Mouse (Mus musculus): ENCODE results near the gene Wfdc5. TPM values are rescaled to one million over a fixed set of nuclear protein-coding genes. Genes with fewer than 3 reads are reported as not detected.

The Wfdc5 gene
- polyA plus RNA-seq (2015; fragmentation: Nextera tagmentation; extraction: Ambion mirVana), result not detected in 2 replicates

GRCm38 (mm10) chr2:164182692-164183255 is at the start of gene Wfdc5:
Wfdc5 (minus strand) TSS chr2:164182742.

GRCm38 (mm10) chr2:164221522-164221921 is 39.0 kb upstream of the Wfdc5 start, which contains the start of gene Wfdc15b:
Wfdc15b (minus strand) TSS chr2:164221660.

GRCm38 (mm10) chr2:164199626-164200327 is 17.2 kb upstream of the Wfdc5 start, which contains the start of gene Wfdc15a:
Wfdc15a (minus strand) TSS chr2:164200130.

GRCm38 (mm10) chr2:164190576-164190975 is 8.0 kb upstream of the Wfdc5 start, which contains the start of gene Wfdc12:
Wfdc12 (minus strand) TSS chr2:164190608.

GRCm38 (mm10) chr2:164170902-164171301 is 11.6 kb downstream of the Wfdc5 start, which contains the start of gene Kcns1:
Kcns1 (minus strand) TSS chr2:164171113.

Other genes starting within 250 kb of the Wfdc5 start
- 574 and 581 TPM in 2 replicates for gene Ywhab, start 187.8 kb downstream of the Wfdc5 start, polyA plus RNA-seq (2015; fragmentation: Nextera tagmentation; extraction: Ambion mirVana)
- 1.5 and 1.7 TPM in 2 replicates for gene Pabpc1l, start 157.3 kb downstream of the Wfdc5 start, polyA plus RNA-seq (2015; fragmentation: Nextera tagmentation; extraction: Ambion mirVana)
- 10.0 and 10.6 TPM in 2 replicates for gene Stk4, start 112.4 kb downstream of the Wfdc5 start, polyA plus RNA-seq (2015; fragmentation: Nextera tagmentation; extraction: Ambion mirVana)
- 37.3 and 38.0 TPM in 2 replicates for gene Tomm34, start 111.6 kb downstream of the Wfdc5 start, polyA plus RNA-seq (2015; fragmentation: Nextera tagmentation; extraction: Ambion mirVana)
- 3.9 and 4.2 TPM in 2 replicates for gene Kcns1, start 11.6 kb downstream of the Wfdc5 start, polyA plus RNA-seq (2015; fragmentation: Nextera tagmentation; extraction: Ambion mirVana)
- gene Wfdc12, start 7.9 kb upstream of the Wfdc5 start, polyA plus RNA-seq (2015; fragmentation: Nextera tagmentation; extraction: Ambion mirVana), result not detected in 2 replicates
- gene Wfdc15a, start 17.4 kb upstream of the Wfdc5 start, polyA plus RNA-seq (2015; fragmentation: Nextera tagmentation; extraction: Ambion mirVana), result not detected in 2 replicates
- gene Wfdc15b, start 38.9 kb upstream of the Wfdc5 start, polyA plus RNA-seq (2015; fragmentation: Nextera tagmentation; extraction: Ambion mirVana), result not detected in 2 replicates
- gene Svs2, start 55.7 kb upstream of the Wfdc5 start, polyA plus RNA-seq (2015; fragmentation: Nextera tagmentation; extraction: Ambion mirVana), result not detected in 2 replicates
- not detected in 2 replicates for gene Svs3b, start 73.9 kb upstream of the Wfdc5 start, polyA plus RNA-seq (2015; fragmentation: Nextera tagmentation; extraction: Ambion mirVana)
- gene Svs4, start 95.7 kb upstream of the Wfdc5 start, polyA plus RNA-seq (2015; fragmentation: Nextera tagmentation; extraction: Ambion mirVana), result not detected in 2 replicates
- gene Svs3a, start 106.5 kb upstream of the Wfdc5 start, polyA plus RNA-seq (2015; fragmentation: Nextera tagmentation; extraction: Ambion mirVana), result not detected in 2 replicates
- gene Svs6, start 134.0 kb upstream of the Wfdc5 start, polyA plus RNA-seq (2015; fragmentation: Nextera tagmentation; extraction: Ambion mirVana), result not detected in 2 replicates
- gene Svs5, start 150.0 kb upstream of the Wfdc5 start, polyA plus RNA-seq (2015; fragmentation: Nextera tagmentation; extraction: Ambion mirVana), result not detected in 2 replicates
- 0.51 and 1.1 TPM in 2 replicates for gene Slpi, start 206.4 kb upstream of the Wfdc5 start, polyA plus RNA-seq (2015; fragmentation: Nextera tagmentation; extraction: Ambion mirVana)
- 0.49 and 0.68 TPM in 2 replicates for gene Rbpjl, start 220.4 kb upstream of the Wfdc5 start, polyA plus RNA-seq (2015; fragmentation: Nextera tagmentation; extraction: Ambion mirVana)
- gene Matn4, start 222.4 kb upstream of the Wfdc5 start, polyA plus RNA-seq (2015; fragmentation: Nextera tagmentation; extraction: Ambion mirVana), result 15.4 and 15.8 TPM in 2 replicates